ENCODE assay signal across 18 mouse cellular contexts in genomic region chr19:14319677-14320191, GRCm38 (mm10).
"Had no signal": no experiment of that assay in that cellular context is flagged by ENCODE, and none has a peak within 500 bp of the region (broad histone marks: within the 10 kb centered on the region; RNA-seq: fewer than 3 reads in every experiment).

No protein-coding gene starts in this region.

- H3K4me2 ChIP-seq: liver, embryonic 13.5 days; midbrain, embryonic 11.5 days; neural tube, embryonic 12.5 days; neural tube, embryonic 15.5 days had no signal

- H3K4me3 ChIP-seq: liver, embryonic 13.5 days; neural tube, embryonic 12.5 days; neural tube, embryonic 15.5 days had no signal

- H3K27me3 ChIP-seq: liver, embryonic 13.5 days; neural tube, embryonic 12.5 days; neural tube, embryonic 15.5 days had no signal

- H3K9me3 ChIP-seq: liver, embryonic 13.5 days; neural tube, embryonic 12.5 days; neural tube, embryonic 15.5 days had no signal

- H3K9ac ChIP-seq: liver, embryonic 13.5 days; neural tube, embryonic 12.5 days; neural tube, embryonic 15.5 days had no signal

- H3K36me3 ChIP-seq: liver, embryonic 13.5 days; neural tube, embryonic 12.5 days; neural tube, embryonic 15.5 days had no signal

- H3K4me1 ChIP-seq: liver, embryonic 13.5 days; neural tube, embryonic 12.5 days; neural tube, embryonic 15.5 days had no signal

- DNase-seq: kidney, adult 11 months; kidney, adult 9 months; kidney, postnatal 14 days; kidney, postnatal 4 days; liver, embryonic 13.5 days; lung, adult 2 months; lung, postnatal 14 days; lung, postnatal 4 days; right cerebral cortex, adult 18-20 months; right cerebral cortex, postnatal 14 days; right cerebral cortex, postnatal 4 days; thymus, adult 2 months; thymus, postnatal 14 days; thymus, postnatal 4 days had no signal

- H3K27ac ChIP-seq: liver, embryonic 13.5 days; neural tube, embryonic 12.5 days; neural tube, embryonic 15.5 days; stomach, postnatal 0 days had no signal
